Mouse (Mus musculus) bone marrow, adult 2 months (tissue): ENCODE measurements around the gene Rtraf. TPM values are rescaled to one million over a fixed set of nuclear protein-coding genes. Genes with fewer than 3 reads are reported as not detected.

ENCODE experiments used
- H3K27ac ChIP-seq: fragments of 200-500 bp; 2 replicates; pipeline ENCODE4 v1.5.1; 2012; ENCODE audit warnings: low read depth, mild to moderate bottlenecking, control low read depth, inconsistent platforms, low read length; ENCODE audit not compliant: control insufficient read depth, poor library complexity, insufficient read depth
- H3K4me1 ChIP-seq: fragments of 200-500 bp; 2 replicates; pipeline ENCODE4 v1.6.1; 2011; ENCODE audit warnings: low read length; ENCODE audit not compliant: control insufficient read depth, insufficient read depth
- H3K4me3 ChIP-seq: fragments of 200-500 bp; replicated peaks from 2 replicates; pipeline ENCODE3; 2011; ENCODE audit warnings: mild to moderate bottlenecking, low read depth, low read length, control low read depth; ENCODE audit not compliant: control insufficient read depth
- CTCF ChIP-seq: fragments of 200-500 bp; IDR thresholded peaks from 2 replicates; pipeline ENCODE4 v1.5.1; 2011; ENCODE audit warnings: low read length, control low read depth; ENCODE audit not compliant: control insufficient read depth, insufficient read depth
- POLR2A ChIP-seq: fragments of 200-500 bp; IDR thresholded peaks from 2 replicates; pipeline ENCODE4 v1.6.1; 2011; ENCODE audit warnings: low read depth, mild to moderate bottlenecking, control low read depth, low read length, borderline replicate concordance; ENCODE audit not compliant: control insufficient read depth
- WGBS: fragments of 180-500 bp; shearing (Covaris S2); methylation state at CpG from one replicate; pipeline ENCODE4 v1.1.7; 2018; 5-methylcytosine and 5-hydroxymethylcytosine counted together
- polyA plus RNA-seq: library from polyadenylated mRNA; stranded (reverse); fragments of >200 nt; gene quantifications from 2 replicates; pipeline ENCODE4 v1.2.4, GENCODE M21; 2011; ENCODE audit warnings: low replicate concordance; ENCODE audit not compliant: missing spikeins, insufficient read depth, insufficient read length

Gene Rtraf
- polyA plus RNA-seq, 1 experiment, result 94.5 TPM

GRCm38 (mm10) chr14:19807339-19807738, 16.3 kb downstream of the Rtraf start:
- Histone ChIP-seq H3K4me1 (no peaks in the 10 kb centered on the region), H3K27ac (no peak overlapping the region), H3K4me3 (no peak overlapping the region)
- no peak for TF ChIP-seq CTCF
- TF ChIP-seq POLR2A, result no peak
- WGBS, result 88% methylated on average over 3 of the region's 3 CpGs

DNA sequence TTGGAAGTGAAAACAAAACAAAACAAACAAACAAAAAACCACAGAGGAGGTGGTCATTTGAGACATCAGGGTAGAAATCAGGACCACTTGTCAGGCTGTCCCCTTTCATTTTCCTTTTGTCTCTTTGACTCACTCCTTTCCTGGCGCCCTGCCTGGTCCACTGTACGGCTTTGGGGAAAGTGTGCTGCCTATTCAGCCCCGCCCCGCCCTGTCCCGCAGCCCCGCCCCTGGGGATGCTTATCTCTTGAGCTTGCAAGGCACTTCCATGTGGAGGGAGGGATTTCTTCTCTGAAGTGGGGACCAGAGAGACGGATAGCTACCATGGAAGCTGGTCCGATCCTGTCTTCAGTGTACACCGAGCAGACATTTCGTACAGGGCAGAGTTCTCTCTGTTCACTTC, 20.0 kb downstream of the Rtraf start:
- no peak overlapping the region for H3K4me3 ChIP-seq
- TF ChIP-seq POLR2A (no peak), CTCF (no peak)
- WGBS, result 41% methylated on average over 10 of the region's 10 CpGs
- no peak overlapping the region for H3K27ac ChIP-seq
- H3K4me1 ChIP-seq, result no peaks in the 10 kb centered on the region

DNA sequence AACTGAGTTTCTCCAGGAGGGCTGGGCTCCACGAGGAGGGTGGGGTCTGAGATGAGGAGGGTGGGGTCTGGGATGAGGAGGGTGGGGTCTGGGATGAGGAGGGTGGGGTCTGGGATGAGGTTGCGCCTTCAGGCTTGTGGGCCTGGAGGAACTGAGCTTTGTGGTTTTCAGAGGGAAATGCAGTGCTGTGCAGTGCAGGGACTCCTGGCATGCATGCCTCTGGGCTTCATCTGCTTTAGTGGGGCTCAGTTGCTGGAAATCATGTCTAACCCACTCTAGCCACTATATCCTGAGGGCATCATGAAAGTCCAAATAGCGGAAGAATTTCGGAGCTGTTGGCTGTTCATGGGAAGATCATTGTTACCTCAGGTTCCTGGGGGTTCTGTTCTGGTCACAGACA, 20.4 kb downstream of the Rtraf start:
- Histone ChIP-seq H3K27ac (no peak overlapping the region), H3K4me3 (no peak overlapping the region), H3K4me1 (no peaks in the 10 kb centered on the region)
- WGBS, result 26% methylated on average over 4 of the region's 4 CpGs
- no peak for TF ChIP-seq POLR2A
- TF ChIP-seq CTCF, result no peak

DNA sequence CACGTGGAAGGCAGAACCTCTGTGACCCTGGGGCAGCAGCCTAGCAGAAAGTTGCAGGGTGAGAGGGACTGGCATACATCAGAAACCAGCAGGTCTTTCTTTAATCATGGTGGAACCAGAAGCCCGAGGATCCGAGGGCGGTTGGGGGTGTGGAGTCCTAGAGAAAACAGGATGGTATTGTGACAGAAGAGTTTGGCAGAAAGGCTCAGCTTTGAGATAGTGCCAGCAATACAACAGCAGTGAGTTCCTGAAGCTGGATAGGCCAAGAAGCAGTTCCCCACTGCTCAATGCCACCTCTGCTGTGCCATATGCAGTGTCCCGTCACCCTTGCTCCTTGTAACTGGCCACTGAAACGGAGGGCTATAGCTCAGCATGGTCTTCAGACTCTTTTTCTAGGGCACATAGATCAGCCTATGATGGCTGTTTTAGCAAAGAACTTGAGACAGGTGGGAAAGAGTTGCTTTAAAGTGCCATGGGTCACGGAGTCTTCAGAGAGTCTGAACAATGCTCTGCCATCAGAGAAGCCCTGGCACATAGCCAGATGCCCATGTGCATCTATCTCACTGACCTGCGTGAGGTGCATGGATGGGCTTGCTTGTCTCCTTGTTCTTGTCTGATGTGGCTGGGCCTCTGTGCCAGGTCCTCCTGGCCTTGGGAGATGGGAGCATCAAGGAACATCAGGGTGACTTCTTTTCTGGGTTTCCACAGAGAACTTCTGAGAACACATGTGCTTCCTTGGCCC, 22.0 kb downstream of the Rtraf start:
- no peak overlapping the region for H3K27ac ChIP-seq
- no peaks in the 10 kb centered on the region for H3K4me1 ChIP-seq
- WGBS, result 85% methylated on average over 8 of the region's 8 CpGs
- H3K4me3 ChIP-seq, result no peak overlapping the region
- TF ChIP-seq CTCF, result no peak
- no peak for TF ChIP-seq POLR2A

DNA sequence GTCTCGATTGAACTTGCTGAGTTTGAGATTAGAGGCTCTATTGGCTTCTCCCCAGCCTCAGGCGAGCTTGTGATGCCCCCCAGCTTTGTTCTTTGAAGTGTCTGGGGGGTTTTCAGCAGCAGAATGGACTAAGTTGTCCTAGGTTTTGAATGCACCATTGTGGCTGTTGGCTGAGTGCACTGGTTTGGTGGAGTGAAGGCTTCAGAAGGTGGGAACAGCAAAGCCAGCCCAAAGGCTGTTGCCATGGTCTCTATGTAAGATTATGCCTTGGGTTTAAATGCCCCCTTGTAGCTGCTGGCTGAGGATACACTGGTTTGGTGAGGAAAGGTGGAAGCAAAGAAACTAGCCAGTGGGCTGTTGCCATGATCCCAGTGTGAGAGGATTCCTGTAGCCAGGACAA, 23.1 kb downstream of the Rtraf start:
- Histone ChIP-seq H3K4me1 (no peaks in the 10 kb centered on the region), H3K4me3 (no peak overlapping the region), H3K27ac (no peak overlapping the region)
- TF ChIP-seq CTCF, result no peak
- TF ChIP-seq POLR2A, result no peak
- 12% methylated on average over 2 of the region's 2 CpGs for WGBS

- H3K4me3 ChIP-seq, result no peak overlapping the region
- 27% methylated on average over 18 of the region's 18 CpGs for WGBS
- H3K27ac ChIP-seq, result no peak overlapping the region
- TF ChIP-seq POLR2A (no peak), CTCF (no peak)
- H3K4me1 ChIP-seq, result no peaks in the 10 kb centered on the region
Measured at GRCm38 (mm10) chr14:19796541-19797304, 26.9 kb downstream of the Rtraf start.

- WGBS, result 49% methylated on average over 4 of the region's 4 CpGs
Measured at GRCm38 (mm10) chr14:19794881-19795280, 28.7 kb downstream of the Rtraf start.

GRCm38 (mm10) chr14:19788443-19788842, 35.2 kb downstream of the Rtraf start:
- TF ChIP-seq CTCF (no peak), POLR2A (no peak)
- 50% methylated on average over 1 of the region's 1 CpGs for WGBS
- no peaks in the 10 kb centered on the region for H3K4me1 ChIP-seq
- H3K4me3 ChIP-seq, result no peak overlapping the region
- H3K27ac ChIP-seq, result no peak overlapping the region

More at GRCm38 (mm10) chr14:19794881-19795280, 28.7 kb downstream of the Rtraf start:
- Histone ChIP-seq H3K4me3 (no peak overlapping the region), H3K27ac (no peak overlapping the region), H3K4me1 (no peaks in the 10 kb centered on the region)
- TF ChIP-seq POLR2A (no peak), CTCF (no peak)
